Mouse (Mus musculus) kidney, postnatal 0 days (tissue): ENCODE measurements at regions not wholly inside any gene's neighbourhood (a gene's known extent, or its start where the extent isn't known, plus 50 kb on each side); places are given as distances from the start of the nearest gene placed in this dataset.
A peak's percentile ranks its signal among the peaks of the same experiment; 100 is the strongest.

ENCODE experiments used
- ATAC-seq: fragments of 200-750 bp; cut with Nextera tagmentation; replicated peaks from 2 replicates; pipeline ENCODE4 v1.8.0; 2017; ENCODE audit warnings: low read depth, moderate number of reproducible peaks, moderate TSS enrichment, moderate library complexity; ENCODE audit not compliant: low FRiP score
- DNase-seq: peaks from one replicate; pipeline ENCODE4 v3.0.0-alpha.2; 2016; ENCODE audit warnings: low spot score
- H3K27ac ChIP-seq: fragments of 300-500 bp; sonication (generic); 2 replicates; pipeline ENCODE4 v1.5.1; 2014; ENCODE audit warnings: mild to moderate bottlenecking
- H3K27me3 ChIP-seq: fragments of 300-500 bp; sonication (generic); 2 replicates; pipeline ENCODE4 v1.6.1; 2014; ENCODE audit warnings: low read length, mixed read lengths; ENCODE audit not compliant: insufficient read depth
- H3K36me3 ChIP-seq: fragments of 300-500 bp; sonication (generic); 2 replicates; pipeline ENCODE4 v1.6.1; 2014; ENCODE audit warnings: low read length, mixed read lengths; ENCODE audit not compliant: insufficient read depth
- H3K4me1 ChIP-seq: fragments of 300-500 bp; sonication (generic); replicated peaks from 2 replicates; pipeline ENCODE4 v1.6.1; 2014; ENCODE audit warnings: antibody characterized with exemption, low read length, mixed read lengths; ENCODE audit not compliant: insufficient read depth
- H3K4me2 ChIP-seq: fragments of 300-500 bp; sonication (generic); 2 replicates; pipeline ENCODE4 v1.6.1; 2014; ENCODE audit warnings: mild to moderate bottlenecking, low read length, moderate library complexity, mixed read lengths
- H3K4me3 ChIP-seq: fragments of 300-500 bp; sonication (generic); replicated peaks from 2 replicates; pipeline ENCODE4 v1.5.1; 2014; ENCODE audit warnings: low read depth, low read length
- H3K9ac ChIP-seq: fragments of 300-500 bp; sonication (generic); 2 replicates; pipeline ENCODE4 v1.6.1; 2014; ENCODE audit warnings: low read depth, low read length
- H3K9me3 ChIP-seq: fragments of 300-500 bp; sonication (generic); replicated peaks from 2 replicates; pipeline ENCODE4 v1.6.1; 2016; ENCODE audit warnings: low read length, inconsistent platforms, mixed read lengths
- CTCF ChIP-seq: IDR thresholded peaks from 2 replicates; pipeline ENCODE4 v1.5.1; 2016; ENCODE audit warnings: antibody characterized with exemption, low read depth, mild to moderate bottlenecking, moderate library complexity
- WGBS: fragments of 180-500 bp; shearing (Covaris S2); extraction: QIAGEN DNeasy Blood & Tissue Kit; methylation state at CpG from one replicate; pipeline ENCODE4 v1.1.7; 2014; 5-methylcytosine and 5-hydroxymethylcytosine counted together

GRCm38 (mm10) chr1:177545031-177545735, 103.0 kb downstream of the Zbtb18 start:
- ATAC-seq (no peak), DNase-seq (no peak)
- TF ChIP-seq CTCF: no peak
- no peaks in the 10 kb centered on the region for H3K27me3 ChIP-seq
- H3K4me1 ChIP-seq: no peaks in the 10 kb centered on the region
- no peaks in the 10 kb centered on the region for H3K9me3 ChIP-seq
- H3K4me3 ChIP-seq: no peak overlapping the region
- no peaks in the 10 kb centered on the region for H3K36me3 ChIP-seq
- H3K27ac ChIP-seq: no peak overlapping the region
- no peak overlapping the region for H3K9ac ChIP-seq
- WGBS: 90% methylated on average over 15 of the region's 15 CpGs
- no peak overlapping the region for H3K4me2 ChIP-seq

- Histone ChIP-seq H3K4me1 (no peaks in the 10 kb centered on the region), H3K9ac (no peak overlapping the region), H3K27me3 (no peaks in the 10 kb centered on the region), H3K36me3 (no peaks in the 10 kb centered on the region), H3K4me3 (no peak overlapping the region), H3K9me3 (no peaks in the 10 kb centered on the region), H3K27ac (no peak overlapping the region), H3K4me2 (no peak overlapping the region)
- WGBS: 91% methylated on average over 6 of the region's 6 CpGs
- no peak for TF ChIP-seq CTCF
- no peak for ATAC-seq
- no peak for DNase-seq
These were observed 105.6 kb downstream of the Zbtb18 start for GRCm38 (mm10) chr1:177547716-177548115.

- Histone ChIP-seq H3K27me3 (no peaks in the 10 kb centered on the region), H3K4me3 (no peak overlapping the region), H3K4me1 (no peaks in the 10 kb centered on the region), H3K36me3 (no peaks in the 10 kb centered on the region), H3K9ac (no peak overlapping the region), H3K9me3 (no peaks in the 10 kb centered on the region), H3K4me2 (peak overlapping the region; percentile 45), H3K27ac (peak overlapping the region; percentile 25; the same call in 1 of the 2 replicates)
- 36% methylated on average over 15 of the region's 15 CpGs for WGBS
- no peak for TF ChIP-seq CTCF
- ATAC-seq (no peak), DNase-seq (peak; percentile 26)
These were observed 113.5 kb downstream of the Zbtb18 start for GRCm38 (mm10) chr1:177555471-177556291.

- no peak for DNase-seq
- no peak for ATAC-seq
- Histone ChIP-seq H3K27me3 (no peaks in the 10 kb centered on the region), H3K4me2 (no peak overlapping the region), H3K9me3 (no peaks in the 10 kb centered on the region), H3K36me3 (no peaks in the 10 kb centered on the region), H3K27ac (no peak overlapping the region), H3K4me3 (no peak overlapping the region), H3K4me1 (no peaks in the 10 kb centered on the region), H3K9ac (no peak overlapping the region)
- WGBS: 61% methylated on average over 6 of the region's 6 CpGs
- TF ChIP-seq CTCF: no peak
These were observed 115.3 kb downstream of the Zbtb18 start for GRCm38 (mm10) chr1:177557432-177557831.

GRCm38 (mm10) chr1:177557856-177558255, 115.7 kb downstream of the Zbtb18 start:
- ATAC-seq (no peak), DNase-seq (no peak)
- no peak overlapping the region for H3K4me2 ChIP-seq
- no peaks in the 10 kb centered on the region for H3K9me3 ChIP-seq
- H3K4me1 ChIP-seq: no peaks in the 10 kb centered on the region
- no peak for TF ChIP-seq CTCF
- H3K4me3 ChIP-seq: no peak overlapping the region
- H3K9ac ChIP-seq: no peak overlapping the region
- H3K27me3 ChIP-seq: no peaks in the 10 kb centered on the region
- no peak overlapping the region for H3K27ac ChIP-seq
- WGBS: 61% methylated on average over 4 of the region's 4 CpGs
- no peaks in the 10 kb centered on the region for H3K36me3 ChIP-seq

GRCm38 (mm10) chr1:177561716-177562588, 119.8 kb downstream of the Zbtb18 start:
- Histone ChIP-seq H3K4me3 (no peak overlapping the region), H3K27me3 (no peaks in the 10 kb centered on the region), H3K4me2 (no peak overlapping the region), H3K36me3 (no peaks in the 10 kb centered on the region), H3K4me1 (no peaks in the 10 kb centered on the region), H3K27ac (no peak overlapping the region), H3K9me3 (no peaks in the 10 kb centered on the region), H3K9ac (no peak overlapping the region)
- no peak for TF ChIP-seq CTCF
- ATAC-seq (no peak), DNase-seq (no peak)
- WGBS: 65% methylated on average over 17 of the region's 17 CpGs
